Mouse (Mus musculus): ENCODE results near the gene Lef1. TPM values are rescaled to one million over a fixed set of nuclear protein-coding genes. Genes with fewer than 3 reads are reported as not detected.

The Lef1 gene
- total RNA-seq, 2 experiments from 2014 or later = 6.6 to 7.9 TPM

GRCm38 (mm10) chr3:131245766-131246578 is 135.7 kb downstream of the Lef1 start:
- intact Hi-C loops (cut with DNase I) = loop anchor here (2.0 kb wide), 1 partner anchor 529 kb away; no protein-coding TSS in a partner anchor
- peak; percentile 62 for DNase-seq

- no peak for DNase-seq
- intact Hi-C loops (cut with DNase I) = no loop called here
Observed at GRCm38 (mm10) chr3:131246579-131247046, 136.3 kb downstream of the Lef1 start.

- intact Hi-C loops (cut with DNase I) = no loop called here
- DNase-seq = no peak
Observed at GRCm38 (mm10) chr3:131247447-131247846, 137.2 kb downstream of the Lef1 start.

- intact Hi-C loops (cut with DNase I) = no loop called here
Observed at GRCm38 (mm10) chr3:131247851-131248250, 137.6 kb downstream of the Lef1 start.

GRCm38 (mm10) chr3:131248444-131248843 is 138.2 kb downstream of the Lef1 start:
- no peak for DNase-seq
- intact Hi-C loops (cut with DNase I) = no loop called here

More at GRCm38 (mm10) chr3:131247851-131248250, 137.6 kb downstream of the Lef1 start:
- no peak for DNase-seq

GRCm38 (mm10) chr3:131250283-131250682 is 140.0 kb downstream of the Lef1 start:
- intact Hi-C loops (cut with DNase I) = no loop called here
- DNase-seq = no peak

- intact Hi-C loops (cut with DNase I) = no loop called here
Observed at GRCm38 (mm10) chr3:131250978-131251377, 140.7 kb downstream of the Lef1 start.

GRCm38 (mm10) chr3:131251601-131252000 is 141.3 kb downstream of the Lef1 start:
- DNase-seq = no peak
- intact Hi-C loops (cut with DNase I) = no loop called here

More at GRCm38 (mm10) chr3:131250978-131251377, 140.7 kb downstream of the Lef1 start:
- no peak for DNase-seq

- intact Hi-C loops (cut with DNase I) = no loop called here
- no peak for DNase-seq
Observed at GRCm38 (mm10) chr3:131254991-131255390, 144.7 kb downstream of the Lef1 start.

GRCm38 (mm10) chr3:131255399-131255981 is 145.2 kb downstream of the Lef1 start:
- no peak for DNase-seq
- intact Hi-C loops (cut with DNase I) = no loop called here

- intact Hi-C loops (cut with DNase I) = no loop called here
- DNase-seq = no peak
Observed at GRCm38 (mm10) chr3:131258921-131259320, 148.7 kb downstream of the Lef1 start.

- no peak for DNase-seq
- intact Hi-C loops (cut with DNase I) = no loop called here
Observed at GRCm38 (mm10) chr3:131259392-131259965, 149.2 kb downstream of the Lef1 start.

GRCm38 (mm10) chr3:131260418-131260817 is 150.1 kb downstream of the Lef1 start:
- no peak for DNase-seq
- intact Hi-C loops (cut with DNase I) = no loop called here

- DNase-seq = no peak
- intact Hi-C loops (cut with DNase I) = no loop called here
Observed at GRCm38 (mm10) chr3:131263766-131264486, 153.7 kb downstream of the Lef1 start.

GRCm38 (mm10) chr3:131265516-131265915 is 155.2 kb downstream of the Lef1 start:
- no peak for DNase-seq
- intact Hi-C loops (cut with DNase I) = no loop called here

- DNase-seq = no peak
- intact Hi-C loops (cut with DNase I) = no loop called here
Observed at GRCm38 (mm10) chr3:131266366-131267050, 156.2 kb downstream of the Lef1 start.

GRCm38 (mm10) chr3:131270381-131270780 is 160.1 kb downstream of the Lef1 start:
- intact Hi-C loops (cut with DNase I) = no loop called here

GRCm38 (mm10) chr3:131271157-131271556 is 160.9 kb downstream of the Lef1 start:
- intact Hi-C loops (cut with DNase I) = no loop called here
- DNase-seq = peak; percentile 27

More at GRCm38 (mm10) chr3:131270381-131270780, 160.1 kb downstream of the Lef1 start:
- no peak for DNase-seq

- peak; percentile 87 for DNase-seq
Observed at GRCm38 (mm10) chr3:131271559-131272373, 161.5 kb downstream of the Lef1 start, which contains the start of gene Hadh. Gene Hadh (minus strand): TSS chr3:131272101.

More at GRCm38 (mm10) chr3:131271559-131272373, 161.5 kb downstream of the Lef1 start, which contains the start of gene Hadh:
- intact Hi-C loops (cut with DNase I) = no loop called here
